8 mouse cellular contexts compared by ENCODE assay signal in the genomic region with DNA sequence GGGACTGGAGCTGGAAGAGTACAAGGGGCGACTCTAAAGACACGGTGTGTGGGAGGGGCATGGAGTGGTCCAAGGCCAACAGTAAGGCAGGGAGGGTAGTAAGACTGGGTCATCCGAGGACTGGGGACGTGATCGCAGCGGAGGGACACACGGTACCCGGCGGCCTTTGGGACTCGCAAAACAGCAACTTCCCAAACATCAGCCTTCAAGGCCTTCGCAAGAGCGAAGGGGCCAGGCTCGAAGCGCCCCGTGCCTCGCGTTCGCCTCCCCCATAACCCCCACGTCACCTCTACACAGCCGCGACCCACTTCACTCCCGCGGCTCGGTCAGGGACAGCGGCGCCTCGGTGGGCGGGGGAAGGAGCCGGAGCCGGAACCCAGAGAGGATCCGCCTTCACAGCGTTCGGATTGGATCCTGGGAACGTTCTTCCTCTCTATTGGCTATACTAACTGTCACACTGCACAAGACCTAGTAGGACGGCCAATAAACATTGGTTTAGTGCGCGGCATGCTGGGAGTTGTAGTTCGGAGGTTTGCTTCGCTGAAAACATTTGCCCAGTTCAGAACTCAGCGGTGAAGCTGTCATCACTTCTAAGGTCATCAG. TPM values are rescaled to one million over a fixed set of nuclear protein-coding genes. Genes with fewer than 3 reads are reported as not detected.
DNase-seq lines count a peak whose midpoint lies in the region; ATAC-seq and TF ChIP-seq lines count a peak whose summit lies in the region.

TSS of gene Zfp691 (minus strand) at position 345 of the 603 bp plus-strand sequence.

- H3K36me3 ChIP-seq in embryonic facial prominence, embryonic 13.5 days = peaks cover 26% of the 10 kb centered on the region
- no peaks in the 10 kb centered on the region; the same call in 1 of the 2 replicates for H3K36me3 ChIP-seq in kidney, adult 2 months (ENCODE audit: control insufficient read depth, insufficient read depth, low read length)
- peaks cover 25% of the 10 kb centered on the region for H3K36me3 ChIP-seq in limb, embryonic 12.5 days
- no peaks in the 10 kb centered on the region for H3K36me3 ChIP-seq in midbrain, embryonic 15.5 days (replicated peaks)
- H3K36me3 ChIP-seq in spleen, adult 2 months (ENCODE audit: control insufficient read depth, insufficient read depth, low read length) = peaks cover 5% of the 10 kb centered on the region

- peak within 1 kb of the TSS; percentile 88 for H3K9ac ChIP-seq in embryonic facial prominence, embryonic 13.5 days
- peak within 1 kb of the TSS; percentile 81 for H3K9ac ChIP-seq in limb, embryonic 12.5 days (replicated peaks)
- peak within 1 kb of the TSS; percentile 71 for H3K9ac ChIP-seq in midbrain, embryonic 15.5 days

- H3K4me2 ChIP-seq in embryonic facial prominence, embryonic 13.5 days = peak within 1 kb of the TSS; percentile 79
- H3K4me2 ChIP-seq in limb, embryonic 12.5 days = peak within 1 kb of the TSS; percentile 74
- peak within 1 kb of the TSS; percentile 79 for H3K4me2 ChIP-seq in midbrain, embryonic 15.5 days

- TF ChIP-seq CTCF in kidney, adult 2 months (conservative IDR thresholded peaks at IDR 0.05; ENCODE audit: insufficient read depth, insufficient read length, low read depth, low read length) = no peak
- no peak for TF ChIP-seq CTCF in spleen, adult 2 months (IDR thresholded peaks at IDR 0.05; ENCODE audit: extremely low read depth, insufficient read depth, insufficient read length, insufficient replicate concordance)

- TF ChIP-seq POLR2A in kidney, adult 2 months (IDR thresholded peaks at IDR 0.05; ENCODE audit: low read depth, low read length) = peak; percentile 78
- peak; percentile 46; the same call in 1 of the 2 replicates for TF ChIP-seq POLR2A in spleen, adult 2 months (IDR thresholded peaks at IDR 0.05; ENCODE audit: low read depth, low read length)

- H3K4me1 ChIP-seq in embryonic facial prominence, embryonic 13.5 days = peaks cover 18% of the 10 kb centered on the region
- peaks cover 7% of the 10 kb centered on the region; the same call in 1 of the 2 replicates for H3K4me1 ChIP-seq in kidney, adult 2 months (ENCODE audit: control insufficient read depth, insufficient read depth, low read length)
- H3K4me1 ChIP-seq in limb, embryonic 12.5 days (replicated peaks) = peaks cover 8% of the 10 kb centered on the region
- peaks cover 20% of the 10 kb centered on the region for H3K4me1 ChIP-seq in midbrain, embryonic 15.5 days
- H3K4me1 ChIP-seq in spleen, adult 2 months (ENCODE audit: control insufficient read depth, insufficient read depth, insufficient read length) = peaks cover 9% of the 10 kb centered on the region; the same call in 1 of the 2 replicates

- peak within 1 kb of the TSS; percentile 60 for H3K27ac ChIP-seq in embryonic facial prominence, embryonic 13.5 days
- peak within 1 kb of the TSS; percentile 62 for H3K27ac ChIP-seq in kidney, adult 2 months (ENCODE audit: insufficient read depth, low read depth, low read length)
- H3K27ac ChIP-seq in limb, embryonic 12.5 days = peak within 1 kb of the TSS; percentile 41; the same call in 1 of the 2 replicates
- peak within 1 kb of the TSS; percentile 77 for H3K27ac ChIP-seq in midbrain, embryonic 15.5 days
- H3K27ac ChIP-seq in spleen, adult 2 months (ENCODE audit: insufficient read depth, low read length) = 0 out of 2 replicates have a peak within 1 kb of the TSS, but pooled peaks have one; percentile 11

- H3K9me3 ChIP-seq in embryonic facial prominence, embryonic 13.5 days = no peaks in the 10 kb centered on the region
- no peaks in the 10 kb centered on the region for H3K9me3 ChIP-seq in limb, embryonic 12.5 days
- no peaks in the 10 kb centered on the region for H3K9me3 ChIP-seq in midbrain, embryonic 15.5 days

- WGBS in embryonic facial prominence, embryonic 13.5 days = under 1% methylated on average over 40 of the region's 40 CpGs
- under 1% methylated on average over 40 of the region's 40 CpGs for WGBS in kidney, adult 2 months
- WGBS in limb, embryonic 12.5 days = under 1% methylated on average over 40 of the region's 40 CpGs
- under 1% methylated on average over 40 of the region's 40 CpGs for WGBS in midbrain, embryonic 15.5 days
- under 1% methylated on average over 40 of the region's 40 CpGs for WGBS in spleen, adult 2 months

- peak within 1 kb of the TSS; percentile 80 for H3K4me3 ChIP-seq in embryonic facial prominence, embryonic 13.5 days
- peak within 1 kb of the TSS; percentile 72 for H3K4me3 ChIP-seq in kidney, adult 2 months (ENCODE audit: insufficient read depth, low read depth, low read length)
- H3K4me3 ChIP-seq in limb, embryonic 12.5 days (replicated peaks) = peak within 1 kb of the TSS; percentile 73
- peak within 1 kb of the TSS; percentile 93 for H3K4me3 ChIP-seq in midbrain, embryonic 15.5 days
- H3K4me3 ChIP-seq in spleen, adult 2 months (ENCODE audit: extremely low read depth, insufficient read depth, insufficient read length) = peak within 1 kb of the TSS; percentile 79

- H3K27me3 ChIP-seq in embryonic facial prominence, embryonic 13.5 days = no peaks in the 10 kb centered on the region
- no peaks in the 10 kb centered on the region for H3K27me3 ChIP-seq in kidney, adult 2 months (replicated peaks; ENCODE audit: control insufficient read depth, insufficient read depth, low read length)
- H3K27me3 ChIP-seq in limb, embryonic 12.5 days = no peaks in the 10 kb centered on the region
- H3K27me3 ChIP-seq in midbrain, embryonic 15.5 days (replicated peaks) = no peaks in the 10 kb centered on the region
- H3K27me3 ChIP-seq in spleen, adult 2 months (ENCODE audit: control insufficient read depth, insufficient read depth, low read length) = no peaks in the 10 kb centered on the region

- peak; percentile 99 for ATAC-seq in embryonic facial prominence, embryonic 13.5 days (ENCODE audit: insufficient number of reproducible peaks, insufficient read depth, low FRiP score, low TSS enrichment, low read depth)
- ATAC-seq in limb, embryonic 12.5 days (ENCODE audit: insufficient number of reproducible peaks, insufficient read depth, low FRiP score, low TSS enrichment, low read depth) = peak; percentile 100
- ATAC-seq in midbrain, embryonic 15.5 days (replicated peaks) = peak; percentile 100

- peak; percentile 92 for DNase-seq in 3134 (ENCODE audit: extremely low read depth, insufficient read length, low spot score)
- DNase-seq in adrenal gland, postnatal 36 days = peak; percentile 94
- DNase-seq in heart, adult 18-20 months = peak; percentile 98 to 99
- DNase-seq in kidney, adult 2 months = peak; percentile 99
- peak; percentile 94 to 95 for DNase-seq in spleen, adult 2 months (ENCODE audit: low read depth in 1 of 2, low spot score in 2 of 2)

RNA-seq across cellular contexts. Expression of gene Zfp691, which starts in this region (rescaled TPM):
- 10 to 100 TPM; 11.5 to 12.4 TPM for total RNA-seq in adrenal gland, postnatal 36 days (2021)
- polyA plus RNA-seq in embryonic facial prominence, embryonic 13.5 days (2015; fragmentation: Nextera tagmentation; extraction: Ambion mirVana) = 7.3 and 8.5 TPM in 2 replicates
- total RNA-seq in heart, adult 18-20 months (2021) = 10 to 100 TPM; 20.0 to 23.4 TPM
- 16.6 and 19.3 TPM in 2 replicates for polyA plus RNA-seq in kidney, adult 2 months (2012; rRNA removed)
- 8.4 and 8.7 TPM in 2 replicates for polyA plus RNA-seq in limb, embryonic 12.5 days (2016; fragmentation: Nextera tagmentation; extraction: Ambion mirVana)
- polyA plus RNA-seq in midbrain, embryonic 15.5 days (2015; fragmentation: Nextera tagmentation; extraction: Ambion mirVana) = 7.1 and 7.7 TPM in 2 replicates
- 10.2 and 10.4 TPM in 2 replicates for polyA plus RNA-seq in spleen, adult 2 months (2012; rRNA removed)

Comparison
In these comparisons a context has a peak if more than half of its experiments do, and no peak if none do; other contexts are left out.
1. Peak in every context shown above with its lines: DNase-seq, ATAC-seq, H3K4me3 ChIP-seq and H3K27ac ChIP-seq.
2. H3K27ac ChIP-seq: peak in every context shown above with its lines; median percentile 77 in midbrain, embryonic 15.5 days; 62 in kidney, adult 2 months; 60 in embryonic facial prominence, embryonic 13.5 days; 41 in limb, embryonic 12.5 days; 11 in spleen, adult 2 months.